Mouse (Mus musculus): ENCODE data around the gene Glod4.
A peak's percentile ranks its signal among the peaks of the same experiment; 100 is the strongest.

Gene Glod4

DNA sequence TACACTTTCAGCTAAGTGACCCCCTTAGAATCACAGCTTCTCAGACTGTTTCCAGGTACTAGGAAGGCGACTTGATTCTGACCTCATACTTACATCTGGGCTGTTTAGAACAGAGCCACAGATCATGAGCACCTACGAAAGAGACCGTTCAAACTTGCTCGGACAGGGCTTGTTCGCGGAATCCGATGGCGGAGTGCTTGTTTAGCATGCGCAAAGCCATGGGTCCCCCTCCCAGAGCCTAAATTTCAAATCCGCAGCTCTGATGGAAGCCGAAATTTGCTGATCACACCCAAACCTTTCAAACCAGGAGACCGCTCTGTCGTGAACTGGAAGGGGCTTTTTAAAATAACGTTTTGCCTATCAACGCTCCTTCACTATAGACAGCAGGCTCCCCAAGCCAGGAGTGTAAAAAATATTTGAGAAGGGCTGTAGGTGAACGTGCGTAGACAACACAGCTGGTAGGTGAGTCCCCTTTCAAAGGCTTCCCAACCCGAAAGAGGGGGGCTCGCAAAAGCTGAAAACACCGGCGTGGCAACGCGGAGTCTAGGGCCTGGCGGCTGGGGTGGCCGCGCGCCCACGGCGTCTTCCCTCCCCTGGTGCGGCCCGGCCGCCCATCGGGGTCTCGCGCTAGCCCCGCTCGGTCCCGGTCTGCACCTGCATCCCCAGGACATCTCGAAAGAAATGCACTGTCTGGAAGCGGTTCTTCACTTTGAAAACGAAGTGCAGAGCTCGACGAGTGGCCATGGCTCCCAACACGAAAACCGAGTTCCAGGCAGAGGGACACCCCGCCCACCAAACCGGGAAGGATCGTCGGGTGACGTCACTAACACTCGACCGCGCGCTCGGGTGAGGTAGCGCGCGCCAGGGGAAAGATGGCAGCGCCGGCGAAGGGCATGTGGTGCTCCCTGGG is at the start of gene Glod4, which contains the start of gene Mrm3:
TSS of gene Glod4 (minus strand) at position 825 of the 910 bp plus-strand sequence.
TSS of gene Mrm3 (plus strand) at position 815 of the 910 bp plus-strand sequence.
- peak; percentile 82 for DNase-seq (ENCODE audit: low read depth)

DNA sequence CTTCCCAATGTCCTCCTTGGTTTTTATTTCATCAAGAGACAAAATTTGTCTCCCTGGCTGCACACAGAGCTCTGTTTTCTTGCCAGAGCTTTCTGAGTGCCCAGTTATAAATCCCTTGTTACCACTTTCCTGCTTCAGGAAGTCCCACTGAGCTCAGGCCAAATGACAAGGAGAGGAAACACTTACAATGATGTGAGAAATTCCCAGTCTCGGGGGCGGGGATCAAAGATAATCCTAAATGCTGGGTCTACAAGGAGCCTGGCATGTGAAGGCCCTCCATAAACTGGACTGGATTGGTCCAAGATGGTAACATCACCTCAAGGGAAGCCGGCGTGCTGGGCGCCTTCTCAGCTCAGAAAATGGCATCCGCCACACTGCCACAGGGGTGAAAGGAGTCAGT is 49.3 kb upstream of the Glod4 start:
- DNase-seq (ENCODE audit: low read depth) = no peak

DNA sequence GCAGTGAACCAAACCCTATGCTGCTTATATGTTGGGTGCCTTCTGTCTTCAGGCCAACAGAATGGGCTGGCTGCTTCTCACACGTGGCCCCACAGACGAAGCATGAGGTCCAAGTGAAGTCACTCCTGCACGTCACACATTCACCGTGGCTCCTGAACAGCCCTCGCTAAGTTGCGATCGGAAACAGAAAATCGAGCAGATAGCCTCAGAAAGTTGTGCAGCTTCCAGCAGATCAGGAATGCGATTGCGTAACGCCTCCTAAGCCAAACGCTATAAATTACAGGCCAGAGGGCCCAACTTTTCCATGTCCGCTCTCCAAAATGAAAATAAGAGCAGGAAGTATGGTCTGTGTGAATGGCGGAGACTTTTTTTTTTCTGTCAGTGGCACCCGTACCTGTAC is 48.9 kb upstream of the Glod4 start:
- DNase-seq (ENCODE audit: low read depth) = no peak

DNA sequence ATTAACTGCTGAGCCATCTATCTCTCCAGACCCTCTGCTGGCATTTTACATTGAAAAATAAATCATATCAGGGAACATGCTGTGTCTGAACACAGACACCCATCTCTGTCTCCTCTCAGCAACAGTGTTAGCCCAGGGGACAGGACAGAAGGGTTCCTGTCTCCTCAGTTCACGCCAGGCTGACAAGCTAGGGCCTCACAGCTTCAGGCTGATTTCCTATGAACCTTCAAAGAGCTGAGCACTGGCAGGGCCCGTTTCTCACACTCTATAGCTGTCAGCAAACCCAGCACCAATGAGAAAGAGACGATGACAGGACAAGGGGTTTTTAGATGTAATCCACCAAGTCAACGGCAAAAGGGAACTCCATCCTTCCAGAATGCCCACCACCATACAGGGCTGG is 48.4 kb upstream of the Glod4 start:
- DNase-seq (ENCODE audit: low read depth) = no peak

DNA sequence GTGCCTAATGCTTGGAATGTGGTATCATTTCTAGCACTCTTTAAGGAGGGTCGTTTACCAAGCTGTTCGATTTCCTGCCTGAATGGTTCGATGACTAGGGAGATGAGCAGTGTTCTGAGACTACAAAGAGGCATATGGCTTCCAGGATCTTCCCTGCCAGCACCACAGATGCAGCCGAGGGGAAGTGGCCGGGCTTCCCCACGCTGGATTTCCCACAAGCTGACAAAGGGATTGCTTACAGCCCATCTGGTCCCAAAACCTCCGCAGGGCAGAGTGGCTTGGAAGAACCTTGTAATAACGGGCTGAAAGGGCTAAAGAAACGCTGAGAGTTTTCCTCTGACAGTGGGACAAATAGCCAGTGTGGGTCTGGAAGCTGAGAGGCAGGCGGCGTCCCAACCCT is 46.8 kb upstream of the Glod4 start:
- no peak for DNase-seq (ENCODE audit: low read depth)

DNA sequence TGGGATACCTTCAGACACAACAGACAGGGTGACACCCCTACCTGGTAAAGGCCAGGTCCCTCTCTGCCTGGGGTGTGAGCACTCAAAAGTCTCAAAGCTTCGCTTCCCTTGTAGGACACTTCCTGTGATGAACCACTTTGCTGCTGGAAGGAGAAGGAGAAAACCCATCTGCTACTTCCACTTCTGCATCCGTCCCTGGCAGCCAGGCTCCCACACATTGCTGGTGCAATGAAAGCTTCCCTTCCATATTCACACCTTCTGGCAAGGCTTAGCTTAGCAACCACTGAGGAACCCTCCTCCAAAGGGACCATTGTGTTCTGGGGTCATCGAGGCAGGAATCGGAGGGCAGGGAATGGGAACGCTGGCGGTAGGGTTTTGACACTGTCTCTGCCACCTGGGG is 45.1 kb upstream of the Glod4 start:
- peak; percentile 16 for DNase-seq (ENCODE audit: low read depth)

DNA sequence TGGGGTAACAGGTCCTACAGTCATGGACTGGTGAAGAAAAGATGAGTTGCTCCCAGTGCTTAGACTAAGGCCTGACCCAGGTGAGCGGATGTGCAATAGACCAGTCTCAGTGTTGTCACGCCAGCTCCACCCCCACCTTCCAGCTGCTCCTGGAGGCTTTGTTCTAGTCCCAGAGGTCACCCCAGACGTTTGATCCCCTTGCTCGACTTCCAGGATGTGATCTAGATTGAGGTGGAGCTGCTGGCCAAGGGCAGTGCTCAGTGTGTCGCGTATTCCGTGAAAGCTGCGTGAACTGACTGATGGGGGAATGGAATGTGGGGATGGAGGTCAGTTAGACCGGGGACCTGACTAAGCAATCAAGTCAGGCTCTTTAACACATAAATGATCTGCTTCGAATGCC is 43.8 kb upstream of the Glod4 start:
- no peak for DNase-seq (ENCODE audit: low read depth)

DNA sequence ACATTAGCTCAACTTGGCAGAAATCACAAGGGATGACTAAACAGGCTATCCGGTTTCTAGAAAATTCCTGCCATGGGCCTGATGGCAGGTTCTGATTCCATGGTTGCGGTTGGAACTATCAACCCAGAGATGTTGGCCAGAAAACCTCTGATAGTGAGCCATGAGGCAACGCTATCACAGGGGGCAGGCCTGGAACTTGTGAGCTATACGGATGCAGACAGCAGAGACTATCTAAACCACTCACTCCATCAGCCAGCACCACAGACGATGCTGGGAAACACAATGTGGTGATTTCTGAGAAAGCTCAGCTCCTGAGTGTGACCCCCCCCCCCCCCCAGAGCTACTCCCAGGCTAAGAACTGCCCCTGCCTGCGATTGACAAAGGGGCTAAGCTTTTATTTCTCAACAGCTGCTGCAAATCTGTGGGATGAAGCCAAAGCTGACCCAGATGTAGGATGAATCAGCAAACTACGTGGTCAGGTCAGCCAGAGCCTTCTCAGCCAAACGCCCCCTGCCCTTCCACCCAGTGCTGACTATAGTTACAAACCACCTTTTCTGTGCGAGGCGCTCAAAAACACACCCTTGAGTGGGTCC is 43.1 kb upstream of the Glod4 start:
- DNase-seq (ENCODE audit: low read depth) = no peak

DNA sequence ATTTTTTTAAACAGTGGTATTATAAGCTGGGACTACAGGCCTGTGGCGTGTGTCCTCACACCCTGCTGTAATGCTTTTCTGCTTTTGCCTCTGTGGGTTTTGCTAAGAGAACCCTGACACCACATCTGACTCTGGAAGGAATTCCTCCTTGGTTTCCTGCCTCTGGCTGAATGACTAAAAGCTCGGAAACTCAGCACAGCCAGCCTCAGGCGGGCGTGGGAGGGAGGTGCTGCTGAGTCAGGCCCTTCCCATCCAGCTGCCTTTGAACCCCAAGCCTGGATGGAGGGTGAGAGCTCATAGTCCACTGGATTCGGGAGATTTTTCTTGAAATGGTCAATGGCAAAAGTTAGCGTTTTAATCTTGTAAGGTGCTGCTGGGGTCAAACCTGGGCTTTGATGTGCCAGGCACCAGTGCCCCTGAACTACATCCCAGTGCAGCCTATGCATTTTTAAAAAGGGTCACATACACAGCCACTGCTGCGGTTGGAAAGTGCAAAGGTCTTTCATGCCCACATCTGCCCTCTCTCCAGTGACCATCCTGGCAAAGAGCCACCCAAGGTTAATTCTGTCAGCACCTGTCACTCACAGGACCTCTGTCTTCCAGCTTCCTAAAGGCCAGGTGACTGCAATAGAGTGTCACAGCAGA is 42.0 kb upstream of the Glod4 start:
- no peak for DNase-seq (ENCODE audit: low read depth)

DNA sequence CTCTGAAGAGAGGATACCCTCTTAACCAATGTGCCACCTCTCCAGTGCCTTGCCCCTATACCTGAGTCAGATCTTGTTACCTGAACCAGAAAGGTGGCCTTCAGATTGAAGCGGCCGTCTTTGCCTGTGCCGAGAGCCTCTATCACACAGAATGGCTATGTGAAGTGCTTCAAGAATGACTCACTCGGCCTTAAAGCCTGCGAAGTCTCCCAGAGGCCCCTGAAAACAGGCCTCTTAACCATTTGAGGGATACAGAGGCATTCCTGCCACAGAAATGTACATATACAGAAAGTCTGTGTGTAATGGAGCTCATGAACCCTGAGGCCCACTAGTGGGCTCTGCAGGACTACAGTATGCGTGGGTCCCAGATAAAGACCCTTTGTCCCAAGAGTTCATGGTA is 40.3 kb upstream of the Glod4 start:
- no peak for DNase-seq (ENCODE audit: low read depth)

DNA sequence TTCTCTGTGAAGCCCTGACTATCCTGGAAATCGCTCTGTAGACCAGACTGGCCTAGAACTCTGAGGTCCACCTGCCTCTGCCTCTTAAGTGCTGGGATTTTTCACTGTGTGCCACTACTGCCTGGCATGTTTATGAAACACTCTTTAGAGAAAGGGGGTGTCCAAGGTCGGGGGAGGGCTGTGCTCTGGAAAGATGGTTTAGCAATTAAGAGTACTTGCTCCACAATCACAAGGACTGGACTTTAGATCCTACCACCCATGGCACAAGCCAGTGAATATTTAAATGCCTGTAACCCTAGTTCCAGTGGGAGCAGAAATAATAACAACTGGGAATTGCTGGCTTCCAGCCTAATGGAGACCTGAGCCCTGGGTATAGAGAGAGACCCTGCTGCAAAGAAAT is 36.4 kb upstream of the Glod4 start:
- DNase-seq (ENCODE audit: low read depth) = no peak

DNA sequence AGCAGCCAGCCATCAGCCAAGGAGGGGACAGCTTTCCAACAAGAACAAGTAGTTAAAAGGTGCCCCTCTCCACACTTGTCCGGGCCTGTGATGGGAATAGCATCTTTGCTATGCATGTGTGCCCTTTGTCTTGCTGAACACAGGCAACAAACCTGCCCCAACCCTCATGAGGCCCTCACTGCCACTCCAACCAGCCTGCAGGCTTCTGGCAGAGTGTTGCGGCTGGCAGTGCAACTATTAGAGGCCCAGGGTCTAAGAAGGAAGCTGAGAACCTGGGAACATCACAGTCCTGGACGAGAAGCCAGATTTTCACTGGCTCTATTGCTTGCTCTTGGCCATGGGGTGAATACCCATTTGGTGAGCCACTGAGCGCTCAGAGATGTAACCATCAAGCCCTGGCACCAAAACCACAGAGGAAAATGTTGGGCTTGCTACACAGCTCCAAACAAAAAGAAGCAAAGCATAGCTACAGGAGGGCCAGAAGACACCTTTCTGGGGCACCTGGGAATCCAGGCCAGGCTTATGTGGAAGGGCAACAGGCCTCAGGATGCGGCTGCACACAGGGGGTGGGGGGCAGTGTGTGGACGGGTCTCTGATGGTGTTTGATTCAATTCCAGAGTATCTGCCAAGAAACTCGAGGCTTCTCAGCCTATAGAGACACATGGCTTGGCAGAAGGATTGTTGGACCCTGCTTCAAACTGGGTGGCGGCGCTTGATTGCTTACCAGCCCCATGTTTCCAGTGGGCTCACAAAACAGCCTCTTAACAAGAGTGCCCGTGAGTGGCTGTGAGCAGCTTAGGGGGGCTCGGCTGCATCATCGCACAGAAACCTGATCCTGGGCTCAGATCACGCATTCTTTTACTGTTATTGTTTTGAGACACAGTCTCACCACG is 35.7 kb upstream of the Glod4 start:
- DNase-seq (ENCODE audit: low read depth) = no peak

DNA sequence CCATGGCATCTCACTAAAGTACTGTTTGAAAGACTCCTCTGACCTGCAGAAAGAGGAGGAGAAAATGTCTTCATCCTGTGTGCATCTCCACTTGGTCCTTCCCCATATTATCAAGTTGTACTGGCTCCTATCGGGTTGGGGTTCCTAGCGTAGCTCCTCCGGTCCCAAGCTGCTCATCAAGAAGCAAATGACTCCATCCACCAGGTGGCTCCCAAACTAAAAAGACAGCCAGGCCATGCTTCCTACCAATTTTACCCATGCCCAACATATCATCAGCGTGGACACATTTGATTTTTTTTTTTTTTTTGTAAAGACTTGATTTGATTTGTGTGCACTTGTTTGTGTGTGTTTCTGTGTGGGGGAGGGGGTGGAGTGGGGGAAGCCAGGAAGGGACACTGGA is 28.9 kb upstream of the Glod4 start:
- DNase-seq (ENCODE audit: low read depth) = no peak

DNA sequence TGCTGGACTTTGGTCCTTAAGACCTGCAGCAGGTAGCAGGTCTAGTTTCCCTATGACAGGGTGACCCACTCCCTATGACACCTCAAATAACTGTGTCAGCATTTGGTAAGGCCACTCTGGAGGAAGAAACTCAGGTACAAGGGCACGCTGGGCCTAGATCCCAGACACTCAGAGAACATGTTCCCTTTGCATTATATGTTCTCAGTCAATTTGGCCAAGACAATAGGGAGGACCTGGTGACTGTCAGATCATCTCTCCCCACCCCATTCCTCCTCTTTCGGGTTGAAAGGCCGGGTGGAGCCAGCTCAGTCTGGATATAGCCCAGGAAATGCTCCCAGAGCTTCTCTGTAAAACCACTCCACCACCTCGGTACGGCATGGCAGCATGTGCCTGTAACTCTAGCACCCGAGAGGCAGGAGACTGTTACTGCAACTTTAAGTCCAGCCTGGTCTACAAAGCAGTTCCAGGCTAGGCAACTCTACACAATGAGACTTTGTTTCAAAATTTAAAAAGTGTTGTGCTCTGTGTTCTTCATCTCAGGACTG is 25.1 kb upstream of the Glod4 start:
- no peak for DNase-seq (ENCODE audit: low read depth)

DNA sequence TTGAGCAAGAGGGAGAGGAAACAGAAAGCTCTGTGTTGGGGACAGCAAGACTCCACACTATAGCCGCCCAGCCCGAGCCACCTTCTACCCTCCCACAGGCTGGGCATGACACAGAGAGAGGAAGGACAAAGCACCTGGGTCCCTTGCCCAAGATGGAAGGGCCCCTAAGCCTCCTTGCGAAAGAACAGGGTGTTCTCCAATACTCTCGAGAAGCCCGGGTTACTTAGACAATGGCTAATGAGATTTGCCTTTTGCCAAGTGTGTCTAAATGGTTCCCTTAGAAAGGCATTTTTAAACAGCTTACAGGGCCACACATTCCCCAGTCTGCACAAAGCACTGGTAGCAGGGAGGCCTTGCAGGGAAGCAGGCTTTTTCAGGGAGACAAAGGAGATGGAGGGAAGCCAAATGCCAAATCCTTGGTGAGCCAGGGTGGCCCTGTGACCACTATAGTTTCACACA is 24.5 kb upstream of the Glod4 start:
- DNase-seq (ENCODE audit: low read depth) = no peak

DNA sequence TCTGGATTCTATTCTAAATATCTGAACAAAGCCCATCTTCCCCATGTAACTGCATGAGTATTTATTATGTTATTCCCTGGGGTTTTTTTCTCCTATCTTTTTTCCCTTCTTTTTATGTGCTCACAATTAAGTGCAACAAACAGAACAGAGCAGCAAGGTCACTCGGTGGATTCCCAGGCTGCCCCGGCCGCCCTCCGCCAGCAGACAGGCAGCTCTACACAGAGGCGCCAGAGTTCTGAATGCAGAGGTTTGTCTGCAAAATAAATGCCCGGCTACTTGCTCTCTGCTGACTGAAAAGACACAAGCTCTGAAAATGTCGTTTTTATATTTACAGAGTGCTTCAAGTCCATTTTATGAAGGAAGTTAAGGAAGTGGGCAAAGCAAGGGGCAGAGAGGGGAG is 24.0 kb upstream of the Glod4 start:
- no peak for DNase-seq (ENCODE audit: low read depth)

DNA sequence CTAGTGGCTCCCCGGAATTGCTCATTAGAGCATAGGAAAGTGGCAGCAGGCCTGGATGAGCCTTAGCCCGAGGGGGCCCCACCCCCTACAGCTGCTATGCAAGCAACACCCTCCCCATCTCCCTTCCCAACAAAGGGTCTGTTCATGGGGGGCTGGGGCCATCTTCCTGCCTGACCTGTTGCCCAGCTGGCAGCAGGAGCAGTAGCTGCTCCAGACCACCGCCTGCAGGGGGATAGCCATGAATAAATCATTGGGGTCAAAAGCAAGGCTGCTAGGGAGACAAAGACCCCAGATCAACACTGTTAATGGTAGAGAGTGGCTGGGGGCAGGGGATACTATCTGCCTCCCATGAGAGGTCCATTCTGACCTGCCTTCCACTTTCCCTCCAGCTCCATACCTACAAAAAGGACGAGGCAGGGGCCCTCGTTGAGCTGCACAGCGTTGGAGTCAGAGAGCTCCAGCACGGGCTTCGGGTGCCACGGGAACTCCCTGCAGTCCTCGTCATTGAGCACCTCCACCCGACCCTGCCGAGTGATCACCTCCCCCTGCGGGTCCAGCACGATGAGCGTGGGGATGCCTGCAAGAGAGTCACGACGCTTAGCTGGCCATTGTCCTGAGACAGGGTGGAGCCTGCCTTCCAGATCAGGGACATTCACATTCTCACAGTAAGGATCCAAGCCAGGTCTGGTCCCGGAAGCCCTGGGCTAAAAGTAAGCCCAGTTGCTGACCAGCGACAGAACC is 19.3 kb upstream of the Glod4 start:
- DNase-seq (ENCODE audit: low read depth) = no peak

DNA sequence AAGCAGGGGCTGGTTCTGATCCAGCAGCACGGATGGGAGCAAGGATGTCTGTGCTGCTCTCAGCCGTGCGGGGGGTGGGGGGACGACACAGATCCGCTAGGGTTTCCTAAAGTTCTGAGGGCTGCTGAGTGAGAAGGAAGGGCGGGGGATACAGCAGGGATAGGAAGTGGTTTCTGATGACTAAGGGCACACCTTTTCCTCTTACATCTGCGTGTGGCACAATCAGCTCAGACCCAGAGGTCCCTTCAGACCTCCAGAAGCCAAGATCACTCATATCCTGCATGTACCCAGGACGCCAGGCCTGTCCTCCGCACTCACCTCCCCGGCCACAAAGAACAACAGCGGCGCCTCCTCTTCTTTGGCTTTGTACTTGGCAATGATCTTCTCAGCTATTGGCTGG is 17.7 kb upstream of the Glod4 start:
- no peak for DNase-seq (ENCODE audit: low read depth)

DNA sequence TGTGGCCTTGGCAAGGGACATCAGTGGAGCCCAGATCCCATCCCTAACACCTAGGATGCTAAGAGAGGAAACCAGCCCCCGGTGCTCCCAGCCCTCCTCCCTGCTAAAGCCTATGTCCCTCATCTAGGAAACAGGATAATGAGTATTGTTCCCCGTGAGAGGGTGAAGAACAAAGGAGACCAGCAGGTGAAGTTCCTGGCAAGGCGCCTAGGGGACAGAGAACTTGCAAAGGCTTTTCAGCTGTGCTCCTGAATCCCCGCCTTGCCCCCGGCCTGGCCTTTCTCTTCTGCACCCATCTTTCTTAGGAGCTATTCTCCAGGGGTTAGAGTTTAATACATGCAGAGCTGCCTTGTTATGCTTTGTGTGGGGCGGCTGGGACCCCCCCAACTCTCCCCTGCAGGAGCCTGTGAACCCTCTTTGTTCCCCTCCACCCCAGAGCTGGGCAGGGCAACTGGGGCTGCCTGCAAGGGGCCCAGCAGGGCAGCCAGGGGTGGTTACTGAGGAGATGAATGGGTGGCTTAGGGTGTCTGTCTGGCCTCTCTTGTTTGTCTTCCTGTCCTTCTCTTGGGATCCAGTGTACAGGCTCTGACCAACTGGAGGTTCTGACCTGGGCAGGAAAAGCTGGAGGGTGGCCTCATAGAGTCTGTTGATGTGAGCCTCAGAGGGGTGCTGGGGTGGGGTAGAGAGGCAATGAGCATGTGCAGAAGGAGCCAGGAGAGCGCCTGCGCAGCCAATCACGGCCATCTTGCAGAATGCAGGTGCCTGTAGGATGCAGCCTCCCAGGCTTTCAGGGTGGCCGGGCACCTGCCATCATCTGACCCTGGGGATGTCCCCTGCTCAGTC is 16.9 kb upstream of the Glod4 start:
- no peak for DNase-seq (ENCODE audit: low read depth)

DNA sequence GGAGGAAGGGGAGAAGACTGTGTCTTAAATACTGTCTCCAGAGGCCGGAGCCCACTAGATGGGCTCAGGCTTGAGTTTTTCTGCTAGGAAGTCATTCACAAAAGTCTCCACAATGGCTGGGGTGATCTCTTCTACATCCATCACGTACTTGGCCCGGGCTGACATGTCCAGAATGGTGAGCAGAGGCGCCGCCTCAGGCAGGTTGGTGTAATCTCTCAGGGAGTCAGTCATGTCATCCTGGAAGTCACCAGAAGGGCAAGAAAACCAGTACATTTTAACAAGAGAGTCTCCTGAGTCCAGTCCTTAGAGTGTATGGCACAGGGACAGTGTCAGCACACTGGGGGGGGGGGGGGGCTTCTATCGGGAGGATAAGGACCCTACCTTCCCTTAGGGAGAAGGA is 15.0 kb upstream of the Glod4 start:
- DNase-seq (ENCODE audit: low read depth) = no peak
